Mouse (Mus musculus): ENCODE results near the gene Epo.
A peak's percentile ranks its signal among the peaks of the same experiment; 100 is the strongest.

Gene Epo

DNA sequence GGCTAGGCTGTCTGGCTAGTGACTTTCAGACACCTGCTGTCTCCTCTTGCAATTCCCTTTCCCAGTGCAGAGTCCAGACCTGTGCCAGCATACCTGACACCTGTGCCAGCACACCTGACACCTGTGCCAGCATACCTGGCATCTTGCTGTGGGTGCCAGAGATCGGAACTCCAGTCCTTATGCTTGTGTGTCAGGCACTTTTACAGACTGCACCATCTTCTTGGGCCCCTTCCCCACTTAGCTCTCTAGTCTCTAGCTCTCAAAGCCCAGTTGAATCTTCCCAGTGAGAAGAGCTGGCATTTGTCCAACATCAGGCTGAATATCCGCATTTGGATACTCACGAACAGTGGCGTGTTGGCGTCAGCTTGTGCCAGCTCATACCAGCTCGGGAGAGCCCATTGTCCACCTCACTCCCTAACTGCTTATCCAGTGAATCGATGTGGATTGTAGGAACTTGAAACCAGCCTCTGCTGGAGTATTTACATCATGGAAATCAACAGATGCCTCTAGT, 6.3 kb upstream of the Epo start:
- DNase-seq (ENCODE audit: low read depth, low spot score), result no peak

DNA sequence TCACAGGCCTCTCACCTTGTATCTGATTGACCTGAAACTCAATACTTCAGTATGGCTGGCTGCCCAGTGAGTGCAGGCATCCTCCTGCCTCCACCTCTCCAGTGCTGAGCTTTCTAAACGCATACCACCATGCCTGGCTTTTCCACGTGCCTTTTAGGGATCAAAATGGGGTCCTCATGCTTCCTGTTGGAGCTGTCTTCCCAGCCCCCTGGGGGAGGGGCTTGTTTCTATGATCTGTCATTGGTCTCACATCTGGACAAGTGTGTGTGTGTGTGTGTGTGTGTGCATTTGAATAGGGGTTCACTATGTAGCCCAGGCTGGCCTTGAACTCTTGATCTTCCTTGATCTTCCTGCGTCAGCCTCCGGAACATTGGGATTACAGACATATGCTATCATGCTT, 4.4 kb upstream of the Epo start:
- no peak for DNase-seq (ENCODE audit: low read depth, low spot score)

DNA sequence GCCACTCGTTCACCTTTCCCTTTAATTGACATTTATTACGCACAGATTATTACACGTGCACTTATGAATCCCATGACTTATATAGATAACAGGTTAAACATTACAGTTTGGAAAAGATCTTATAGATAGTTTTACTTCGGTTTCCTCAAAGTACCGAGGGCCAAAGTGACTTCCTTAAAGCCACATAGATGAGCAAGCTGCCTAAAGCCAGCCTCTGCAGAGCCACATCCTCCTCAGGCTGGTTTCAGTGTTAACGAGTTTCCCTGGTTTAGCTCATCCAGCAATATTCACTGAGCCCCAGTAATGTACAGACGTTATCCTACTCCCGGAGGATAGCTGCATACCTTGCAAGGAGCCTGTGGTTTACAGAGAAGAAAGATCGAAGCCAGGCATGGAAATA, 2.3 kb upstream of the Epo start:
- no peak for DNase-seq (ENCODE audit: low read depth, low spot score)

DNA sequence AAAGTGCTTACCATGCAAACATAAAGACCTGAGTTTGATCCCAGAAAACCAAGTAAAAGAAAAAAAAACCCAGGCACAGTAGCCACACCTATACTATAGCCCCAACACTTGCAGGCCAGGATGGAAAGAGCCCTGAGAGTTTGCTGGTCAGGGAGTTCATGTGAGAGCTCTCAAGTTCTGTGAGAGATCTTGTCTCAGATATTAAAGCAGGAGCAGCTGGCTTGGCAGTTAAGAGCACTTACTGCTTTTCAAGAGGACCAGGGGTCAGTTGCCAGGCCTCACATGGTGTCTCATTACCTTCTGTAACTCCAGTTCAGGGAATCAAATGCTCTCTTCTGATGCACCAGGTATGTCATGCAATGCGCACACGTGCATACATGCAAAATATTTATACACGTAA, 1.7 kb upstream of the Epo start:
- no peak for DNase-seq (ENCODE audit: low read depth, low spot score)

DNA sequence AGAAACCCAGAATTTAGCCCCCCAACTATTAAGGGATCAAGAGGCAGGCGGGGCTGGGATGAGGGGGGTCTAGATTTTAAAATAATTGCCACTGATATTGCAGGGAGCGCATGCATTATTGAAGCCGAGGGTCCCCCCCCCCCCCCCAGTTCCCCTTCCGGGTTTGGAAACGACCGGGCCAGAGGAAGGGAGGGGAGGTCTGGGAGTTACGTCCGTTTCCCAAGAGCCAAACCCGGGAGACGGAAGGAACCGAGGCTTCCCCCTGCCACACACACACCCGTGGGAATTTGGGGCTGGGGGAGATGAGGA, 280 bp downstream of the Epo start:
- DNase-seq (ENCODE audit: low read depth, low spot score), result no peak

DNA sequence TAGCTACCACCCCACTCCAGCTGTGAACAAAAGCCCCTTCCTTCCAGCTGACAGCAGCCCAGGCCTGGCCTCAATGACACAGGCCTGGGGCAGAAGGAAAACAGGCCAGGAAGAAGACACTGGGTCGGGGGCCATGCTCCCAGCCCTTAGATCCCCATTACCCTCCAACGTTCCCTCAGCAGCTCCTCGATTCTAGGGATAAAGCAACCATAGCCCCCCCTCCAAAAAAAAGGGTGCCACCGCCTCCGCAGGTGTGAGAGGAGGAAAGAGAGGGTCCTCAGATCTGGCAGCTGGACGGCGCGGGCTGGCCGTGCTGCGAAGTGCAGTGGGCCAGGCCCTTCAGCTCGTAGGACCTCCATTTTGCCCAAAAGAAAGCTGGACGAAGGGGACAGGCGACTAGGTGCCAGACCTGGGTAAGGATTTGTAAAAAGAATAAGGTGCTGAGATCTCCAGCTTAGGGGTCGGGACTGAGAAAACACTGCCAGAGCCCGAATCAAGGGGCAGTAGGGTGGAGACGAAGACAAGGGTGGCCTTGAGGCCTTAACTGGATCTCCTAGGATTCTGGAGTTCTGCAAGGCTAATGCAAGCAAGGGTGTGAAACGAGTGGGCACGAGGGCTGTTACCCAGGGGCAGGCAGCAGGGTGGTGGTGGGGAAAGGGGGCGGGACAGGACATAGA, 773 bp downstream of the Epo start:
- DNase-seq (ENCODE audit: low read depth, low spot score), result no peak

DNA sequence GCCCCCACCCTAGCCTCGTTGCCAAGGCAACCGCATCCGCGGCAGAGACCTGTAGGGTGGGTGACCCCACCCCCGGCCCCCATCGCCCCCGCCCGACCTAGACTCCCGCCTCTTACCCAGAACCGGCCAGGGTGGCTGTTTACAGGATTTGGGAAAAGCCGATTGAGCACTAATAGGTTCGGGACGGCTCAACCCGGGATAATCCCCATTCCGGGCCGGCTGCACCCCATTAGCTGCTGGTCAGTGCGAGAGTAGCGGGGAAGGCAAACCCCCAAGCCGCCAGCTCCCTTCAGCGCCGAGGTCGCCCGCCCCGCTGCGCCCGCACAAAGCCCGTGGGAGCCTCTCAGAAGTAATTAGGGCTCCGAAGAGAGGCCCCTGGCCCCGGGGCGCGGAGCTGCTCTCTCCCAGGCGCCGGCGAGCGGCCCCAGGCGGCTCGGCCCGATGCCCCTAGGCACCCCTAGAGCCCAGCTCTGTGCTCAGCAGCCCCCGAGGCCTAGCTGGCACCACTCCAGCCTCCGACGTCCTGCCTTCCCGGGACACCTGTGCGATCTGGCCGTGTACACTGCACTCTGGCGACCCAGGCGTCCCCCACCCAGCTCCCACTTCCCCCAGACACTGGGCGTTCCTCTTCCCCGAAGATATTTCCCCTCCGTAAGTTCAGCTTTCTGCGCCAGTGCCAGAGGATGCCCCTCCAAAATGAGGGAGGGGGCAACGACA, 1.5 kb downstream of the Epo start:
- no peak for DNase-seq (ENCODE audit: low read depth, low spot score)

DNA sequence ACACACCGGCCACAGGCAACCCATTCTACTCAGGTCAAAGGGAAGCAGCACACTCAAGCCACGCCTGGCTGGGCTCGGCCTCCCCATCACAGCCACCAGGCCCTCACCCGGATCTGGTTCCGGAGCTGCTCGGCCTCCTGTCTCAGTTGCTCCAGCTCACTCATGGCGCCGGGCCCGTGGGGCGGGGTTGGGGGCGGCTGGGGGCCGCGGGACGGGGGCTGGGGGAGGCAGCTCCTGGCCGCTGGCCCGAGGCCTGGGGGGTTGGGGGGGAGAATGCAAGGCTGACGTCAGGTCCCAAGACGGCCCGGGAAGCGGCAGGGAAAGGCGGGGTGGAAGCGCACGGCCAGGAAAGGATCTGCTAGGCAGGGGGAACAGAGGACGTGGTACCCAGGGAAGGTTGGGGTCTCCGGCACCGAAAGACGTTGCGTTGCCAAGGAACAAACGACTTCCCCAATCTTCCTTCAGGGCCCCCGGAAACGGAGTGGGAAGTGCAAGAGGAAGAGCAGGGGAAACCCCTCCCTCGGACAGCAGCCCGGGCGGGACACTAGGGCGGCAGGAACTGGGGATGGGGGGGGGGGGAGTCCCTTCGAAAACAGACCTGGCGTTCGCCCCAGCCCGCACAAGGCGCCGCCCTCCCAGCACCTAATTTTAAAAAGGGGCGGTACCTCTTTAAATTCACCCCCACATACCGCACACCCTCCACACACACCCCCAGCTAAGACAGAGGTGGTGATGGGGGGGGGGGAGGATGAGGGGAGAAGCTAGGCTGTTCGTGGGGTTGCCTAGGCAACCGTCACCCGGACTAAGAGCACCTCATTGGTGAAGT, 2.2 kb downstream of the Epo start:
- DNase-seq (ENCODE audit: low read depth, low spot score), result peak; percentile 74

DNA sequence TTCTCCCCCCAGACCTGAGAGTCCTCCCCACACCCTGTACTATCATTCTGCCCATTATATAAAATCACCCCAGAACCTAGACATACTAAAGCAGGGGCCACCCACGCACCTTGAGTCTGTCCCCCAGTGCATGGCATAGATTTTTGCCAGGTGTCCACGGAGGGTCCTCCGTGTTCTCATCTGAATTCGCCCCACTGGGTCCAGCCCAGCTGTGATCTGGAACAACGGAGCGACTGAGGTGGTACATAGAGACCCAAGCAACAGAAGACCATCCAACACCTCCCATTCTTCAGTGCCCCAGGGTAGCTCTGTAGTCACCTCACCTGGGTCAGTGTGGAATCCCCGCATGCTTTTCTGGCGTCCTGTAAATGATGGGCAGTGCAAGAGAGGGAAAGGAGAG, 3.0 kb downstream of the Epo start:
- DNase-seq (ENCODE audit: low read depth, low spot score), result no peak

DNA sequence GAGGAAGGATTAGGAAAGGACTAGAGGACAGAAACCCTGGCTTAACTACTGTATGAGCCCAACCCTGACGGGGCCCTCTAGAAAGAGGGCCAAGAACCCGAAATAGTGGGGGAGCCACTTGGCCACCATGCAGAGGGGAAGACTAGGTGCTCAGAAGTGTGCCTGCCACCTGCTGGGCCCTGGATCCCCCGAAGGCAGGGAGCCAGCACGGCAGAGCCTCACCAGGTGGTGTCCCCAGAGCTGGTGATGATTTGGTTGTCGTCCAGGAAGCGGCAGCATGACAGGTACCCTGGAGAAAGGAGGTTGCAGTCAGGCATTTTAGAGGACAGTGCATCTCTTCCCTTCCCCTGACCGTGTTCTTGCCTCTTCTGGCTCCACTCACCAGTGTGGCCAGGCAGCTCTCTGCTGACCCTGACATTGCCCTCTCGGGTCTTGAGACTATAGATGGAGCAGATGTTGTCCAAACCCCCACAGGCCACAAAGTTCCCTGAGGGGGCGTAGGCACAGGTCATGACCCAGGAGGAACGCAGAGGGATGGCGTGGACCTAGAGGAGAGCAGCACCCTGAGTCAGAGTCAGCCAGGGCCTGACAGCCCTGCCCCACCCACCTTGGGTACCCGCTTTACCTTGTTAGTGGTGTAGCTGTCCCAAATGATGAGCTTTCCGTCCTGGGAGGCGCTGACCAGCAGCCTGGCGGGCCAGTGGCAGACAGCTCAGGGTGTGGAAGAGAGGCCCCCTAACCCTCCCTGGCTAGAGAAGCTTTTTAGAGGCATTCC, 3.6 kb downstream of the Epo start:
- DNase-seq (ENCODE audit: low read depth, low spot score), result no peak

DNA sequence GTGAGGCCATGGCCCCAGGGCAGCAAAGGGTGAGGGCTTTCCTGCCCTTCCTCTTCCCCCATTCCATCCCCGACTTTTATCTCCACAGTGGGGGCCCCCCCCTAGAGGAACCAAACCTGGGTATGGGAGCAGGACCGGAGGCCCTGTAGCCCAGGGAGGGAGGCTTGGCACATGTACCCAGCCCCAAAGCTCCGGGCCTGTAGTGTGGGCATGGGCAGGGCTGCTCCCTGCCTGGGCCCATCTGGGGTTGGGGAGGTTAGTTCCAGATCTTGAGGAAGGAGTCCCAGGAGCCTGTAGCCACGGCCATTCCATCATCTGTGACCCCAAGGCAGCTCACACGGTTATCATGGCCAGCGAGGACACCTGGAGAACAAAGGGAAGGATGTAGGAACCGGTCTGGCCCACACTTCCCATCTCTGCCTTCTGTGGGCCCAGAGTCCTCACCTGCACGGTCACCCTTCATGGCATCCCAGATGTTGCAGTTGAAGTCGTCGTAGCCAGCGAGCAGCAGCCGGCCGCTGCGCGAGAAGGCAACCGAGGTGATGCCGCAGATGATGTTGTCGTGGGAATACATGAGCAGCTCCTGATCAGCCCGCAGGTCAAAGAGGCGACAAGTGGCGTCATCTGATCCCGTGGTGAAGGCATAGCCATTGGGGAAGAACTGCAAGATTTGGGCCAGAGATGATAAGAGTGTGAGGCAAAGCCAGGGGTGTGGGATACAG, 4.6 kb downstream of the Epo start:
- no peak for DNase-seq (ENCODE audit: low read depth, low spot score)

DNA sequence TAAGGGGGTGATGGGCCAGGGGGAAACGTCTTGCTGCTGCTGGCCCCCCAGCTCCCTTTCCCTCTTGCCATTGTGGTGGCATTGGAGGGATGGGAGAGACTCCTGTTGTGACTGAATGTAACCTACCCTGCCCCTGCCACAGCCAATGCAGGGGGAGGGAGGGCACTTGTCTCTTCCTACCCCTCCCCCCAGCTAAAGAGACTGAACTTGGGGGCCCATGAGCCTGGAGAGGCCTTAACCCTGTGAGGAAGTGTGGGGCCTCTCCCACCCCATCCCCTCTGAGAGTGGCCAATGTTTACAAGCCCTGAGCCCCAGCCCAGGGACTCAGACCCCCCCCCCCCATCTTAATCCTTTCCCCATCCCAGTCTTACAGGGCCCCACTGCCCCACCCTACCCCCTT, 5.6 kb downstream of the Epo start:
- DNase-seq (ENCODE audit: low read depth, low spot score), result no peak

DNA sequence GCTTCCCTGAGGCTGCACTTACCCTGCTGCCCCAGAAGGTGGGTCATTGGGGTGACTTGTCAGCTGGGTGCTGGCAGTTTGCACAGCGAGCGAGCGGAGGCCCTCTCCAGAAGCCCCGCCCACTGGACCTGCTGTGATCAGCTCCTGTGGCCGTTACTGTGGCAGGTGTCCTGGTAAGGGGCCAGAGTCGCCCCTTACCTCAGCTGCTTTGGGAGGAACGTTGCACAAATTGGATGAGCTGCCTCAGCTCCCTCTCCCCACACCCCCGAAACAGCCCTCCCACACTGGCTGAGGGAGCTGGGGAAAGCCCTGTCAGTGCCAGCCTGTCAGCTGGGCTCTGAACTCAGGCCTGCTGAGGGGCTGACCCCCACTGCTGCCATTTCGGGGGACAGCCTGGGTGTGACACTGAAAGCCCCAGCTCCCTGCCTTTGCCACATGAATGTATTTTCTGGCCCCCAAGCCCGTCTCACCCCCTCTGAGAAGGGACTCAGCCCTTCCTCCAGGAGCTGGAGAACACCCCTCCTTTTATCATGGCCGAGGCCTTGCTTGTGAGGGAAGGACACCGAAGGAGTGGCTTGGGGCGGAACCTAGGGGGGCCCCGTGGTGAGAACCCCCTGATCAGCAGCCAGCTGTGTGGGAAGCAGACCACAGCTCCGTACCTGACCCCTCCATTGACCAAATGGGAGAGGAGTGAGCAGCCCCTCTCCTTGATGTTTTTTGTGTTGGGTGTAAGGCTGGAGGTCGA, 6.7 kb downstream of the Epo start:
- DNase-seq (ENCODE audit: low read depth, low spot score), result no peak

DNA sequence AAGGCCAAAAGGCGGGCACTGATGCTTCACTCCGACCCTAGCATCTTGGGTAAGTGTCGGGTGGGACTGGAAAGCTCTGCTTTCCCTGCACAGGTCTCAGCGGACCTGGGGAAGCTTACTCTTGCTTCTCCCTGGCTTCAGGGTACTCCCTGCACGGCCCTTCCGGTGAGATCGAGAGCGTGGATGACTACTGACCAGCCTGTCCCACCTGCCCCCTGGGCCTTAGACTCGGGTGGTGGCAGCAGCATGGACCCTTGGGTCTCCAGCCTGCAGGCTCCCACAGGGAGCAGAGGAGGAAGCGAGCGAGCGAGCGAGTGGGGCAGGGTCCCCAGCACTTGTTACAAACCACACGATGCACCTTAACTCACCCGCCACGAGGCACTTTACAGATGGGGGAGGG, 7.5 kb downstream of the Epo start:
- DNase-seq (ENCODE audit: low read depth, low spot score), result no peak

DNA sequence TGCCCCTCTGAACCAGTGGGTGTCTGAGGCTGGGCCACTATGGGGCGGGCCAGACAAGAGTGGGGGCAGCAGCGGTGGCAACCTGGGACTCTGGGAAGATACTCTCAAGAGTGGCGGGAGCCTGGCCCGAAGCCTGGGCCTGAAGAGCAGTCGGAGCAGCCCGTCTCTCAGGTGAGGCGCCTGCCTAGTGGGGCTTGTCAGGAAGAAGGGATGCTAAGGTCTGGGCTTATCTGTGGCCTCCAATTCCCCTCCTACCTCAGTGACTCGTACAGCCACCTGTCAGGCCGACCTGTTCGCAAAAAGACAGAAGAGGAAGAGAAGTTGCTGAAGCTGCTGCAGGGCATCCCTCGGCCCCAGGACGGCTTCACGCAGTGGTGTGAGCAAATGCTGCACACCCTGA, 8.4 kb downstream of the Epo start:
- no peak for DNase-seq (ENCODE audit: low read depth, low spot score)

DNA sequence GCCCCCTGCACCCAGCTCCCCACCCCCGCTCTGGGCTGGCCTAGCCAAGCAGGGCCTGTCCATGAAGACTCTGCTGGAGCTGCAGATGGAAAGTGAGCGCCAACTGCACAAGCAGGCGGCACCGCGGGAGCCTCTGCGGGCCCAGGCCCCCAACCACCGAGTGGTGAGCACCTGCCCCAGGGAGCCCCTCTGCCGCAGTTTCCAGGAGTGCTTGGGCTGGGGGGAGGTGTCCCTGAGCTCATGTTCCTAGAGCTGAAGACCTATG, 8.9 kb downstream of the Epo start:
- DNase-seq (ENCODE audit: low read depth, low spot score), result no peak

DNA sequence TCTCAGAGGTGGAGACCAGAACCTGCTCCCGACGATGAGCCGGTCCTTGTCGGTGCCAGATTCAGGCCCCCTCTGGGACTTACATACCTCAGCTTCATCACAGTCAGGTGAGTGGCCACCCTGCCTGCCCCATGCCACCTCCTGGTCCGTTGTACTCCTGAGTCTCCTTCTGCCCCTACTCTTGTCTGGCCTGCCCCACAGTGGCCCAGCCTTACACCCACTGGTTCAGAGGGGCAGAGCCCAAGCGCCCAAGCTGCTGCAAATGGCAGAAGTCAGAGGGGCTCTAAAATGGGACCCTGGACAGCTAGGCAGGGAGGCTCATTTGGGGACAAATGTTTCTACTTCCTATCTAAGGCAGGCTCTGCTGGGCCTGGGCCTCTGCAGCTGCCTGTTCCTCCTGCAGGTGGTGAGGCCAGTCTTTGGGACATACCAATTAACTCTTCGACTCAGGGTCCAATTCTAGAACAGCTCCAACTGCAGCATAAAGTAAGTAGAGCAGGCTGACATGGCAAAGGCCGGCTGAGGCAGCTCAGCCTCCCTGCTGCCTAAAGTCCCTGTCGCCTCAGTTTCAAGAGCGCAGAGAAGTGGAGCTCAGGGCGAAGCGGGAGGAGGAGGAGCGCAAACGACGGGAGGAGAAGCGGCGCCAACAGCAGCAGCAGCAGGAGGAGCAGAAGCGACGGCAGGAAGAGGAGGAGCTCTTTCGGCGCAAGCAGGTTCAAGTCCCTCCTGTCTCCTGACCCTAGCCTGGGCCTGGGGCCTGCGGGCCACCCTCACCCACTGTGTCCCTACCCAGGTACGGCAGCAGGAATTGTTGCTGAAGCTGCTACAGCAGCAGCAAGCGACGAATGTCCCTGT, 9.4 kb downstream of the Epo start:
- DNase-seq (ENCODE audit: low read depth, low spot score), result no peak

DNA sequence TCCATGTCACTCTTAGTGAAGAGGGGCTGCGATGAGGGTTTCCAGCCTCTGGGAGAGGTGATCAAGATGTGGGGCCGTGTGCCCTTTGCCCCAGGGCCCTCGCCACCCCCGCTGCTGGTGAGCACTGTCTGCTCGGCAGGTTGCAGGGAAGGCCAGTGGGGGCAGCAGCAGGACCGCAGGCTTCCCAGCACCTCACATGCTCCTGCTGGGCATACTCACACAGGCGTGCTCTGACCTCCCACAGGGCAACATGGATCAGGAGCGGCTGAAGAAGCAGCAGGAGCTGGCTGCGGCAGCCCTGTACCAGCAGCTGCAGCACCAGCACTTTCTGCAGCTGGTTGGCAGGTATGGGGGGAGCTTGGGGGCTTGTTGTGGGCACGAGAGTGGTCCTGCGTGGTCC, 10.3 kb downstream of the Epo start:
- no peak for DNase-seq (ENCODE audit: low read depth, low spot score)

DNA sequence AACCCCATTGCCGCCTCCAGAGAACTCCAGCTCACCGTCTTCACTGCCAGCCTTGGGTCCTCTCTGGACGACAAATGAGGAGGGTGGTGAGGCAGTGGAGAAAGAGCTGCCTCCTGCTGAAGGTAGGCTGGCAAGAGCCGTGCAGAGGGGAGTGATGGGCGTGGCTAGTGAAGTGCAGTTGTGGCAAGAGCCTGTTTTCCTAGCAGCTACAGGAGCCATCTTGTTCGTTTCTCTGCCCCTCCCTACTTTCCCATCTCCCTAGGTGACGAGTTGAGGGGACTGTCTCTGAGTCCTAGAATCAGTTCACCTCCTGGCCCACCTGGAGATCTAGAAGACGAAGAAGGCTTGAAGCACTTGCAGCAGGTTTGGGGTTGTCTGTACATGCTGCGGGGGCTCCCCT, 11.2 kb downstream of the Epo start:
- no peak for DNase-seq (ENCODE audit: low read depth, low spot score)

Measured in skeletal muscle tissue, adult 2 months (tissue).